Mouse (Mus musculus): ENCODE results near the gene Marveld2.
A peak's percentile ranks its signal among the peaks of the same experiment; 100 is the strongest.

Gene Marveld2

DNA sequence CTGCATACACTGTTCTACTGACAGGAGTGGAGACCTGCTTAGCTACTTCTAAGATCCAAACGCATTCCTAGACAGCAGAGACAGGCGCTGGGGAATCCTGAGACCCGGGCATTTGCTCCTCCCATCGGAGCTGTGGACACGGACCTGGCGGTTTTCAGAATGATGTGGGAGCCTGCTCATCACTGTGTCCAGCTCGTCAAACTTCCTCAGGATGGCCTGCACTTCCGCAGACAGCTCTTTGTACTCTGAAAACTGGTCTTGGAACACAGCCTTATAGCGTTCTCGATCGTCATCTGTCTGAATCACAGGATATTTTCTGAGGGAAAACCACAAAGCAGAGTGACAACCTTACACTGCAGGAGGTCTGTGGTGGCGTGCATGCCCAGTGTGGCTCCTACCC is 16.5 kb downstream of the Marveld2 start:
- no peak for DNase-seq (ENCODE audit: low spot score in 2 of 2)

DNA sequence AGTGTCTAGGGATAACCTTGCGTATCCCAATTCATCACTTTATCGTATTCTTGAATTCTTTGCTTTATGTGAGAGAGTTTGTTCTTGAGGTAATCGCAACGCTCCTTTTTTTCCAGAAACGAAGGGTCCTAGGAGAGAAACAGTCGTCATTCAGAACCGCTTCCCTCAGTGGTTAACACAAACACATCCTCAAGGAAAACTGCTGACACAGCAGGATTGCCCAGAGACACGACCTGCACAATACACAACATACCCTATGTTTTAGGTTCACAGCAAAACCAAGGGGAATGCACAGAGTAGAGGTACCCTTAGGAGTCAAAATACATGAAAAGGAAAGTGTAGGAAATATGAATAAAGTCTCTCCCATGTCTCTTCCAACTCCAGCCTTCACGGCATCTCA is 19.5 kb downstream of the Marveld2 start:
- DNase-seq (ENCODE audit: low spot score in 2 of 2): no peak

DNA sequence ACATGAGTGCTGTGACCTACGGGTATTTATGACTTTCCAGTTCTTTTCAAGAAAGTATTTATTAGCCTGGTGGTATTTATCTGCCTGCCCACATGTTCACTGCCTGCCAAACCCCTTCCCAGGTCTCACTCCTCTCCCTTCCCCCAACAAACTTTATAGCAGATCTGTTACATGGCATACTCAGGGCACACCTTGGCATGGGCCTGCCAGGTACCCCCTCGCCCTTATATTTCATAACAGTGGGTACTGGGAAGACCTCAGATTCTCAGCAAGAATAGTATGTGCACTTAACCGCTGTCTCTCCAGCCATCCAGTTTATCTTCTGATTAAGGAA is 21.3 kb downstream of the Marveld2 start:
- no peak for DNase-seq (ENCODE audit: low spot score in 2 of 2)

DNA sequence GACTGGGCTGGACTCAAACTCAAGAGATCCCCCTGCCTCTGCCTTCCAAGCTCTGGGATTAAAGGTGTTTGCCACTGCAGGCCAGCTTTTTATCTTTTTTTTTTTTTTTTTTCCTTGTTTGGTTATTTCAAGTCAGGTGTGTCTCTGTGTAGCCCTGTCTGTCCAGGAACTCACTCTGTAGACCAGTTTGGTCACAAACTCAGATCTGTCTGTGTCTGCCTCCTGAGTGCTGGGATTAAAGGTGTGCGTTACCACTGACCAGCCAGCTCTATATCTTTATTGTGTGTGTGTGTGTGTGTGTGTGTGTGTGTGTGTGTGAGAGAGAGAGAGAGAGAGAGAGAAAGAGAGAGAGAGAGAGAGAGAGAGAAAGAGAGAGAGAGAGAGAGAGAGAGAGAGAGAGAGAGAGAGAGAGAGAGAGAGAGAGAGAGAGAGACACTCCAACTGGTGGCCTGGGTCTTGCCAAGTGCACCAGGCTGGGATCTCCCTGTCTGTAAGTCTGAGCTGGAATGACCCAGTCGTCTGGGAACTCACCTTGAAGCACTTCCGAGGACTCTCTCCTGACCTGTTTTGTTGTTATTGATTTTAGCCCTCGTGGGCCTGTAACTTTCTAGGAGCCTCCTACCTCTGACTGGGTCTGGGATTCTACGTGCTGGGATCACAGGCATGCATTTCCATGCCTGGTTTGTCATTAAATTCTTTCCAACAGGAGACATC is 21.8 kb downstream of the Marveld2 start:
- no peak for DNase-seq (ENCODE audit: low spot score in 2 of 2)

DNA sequence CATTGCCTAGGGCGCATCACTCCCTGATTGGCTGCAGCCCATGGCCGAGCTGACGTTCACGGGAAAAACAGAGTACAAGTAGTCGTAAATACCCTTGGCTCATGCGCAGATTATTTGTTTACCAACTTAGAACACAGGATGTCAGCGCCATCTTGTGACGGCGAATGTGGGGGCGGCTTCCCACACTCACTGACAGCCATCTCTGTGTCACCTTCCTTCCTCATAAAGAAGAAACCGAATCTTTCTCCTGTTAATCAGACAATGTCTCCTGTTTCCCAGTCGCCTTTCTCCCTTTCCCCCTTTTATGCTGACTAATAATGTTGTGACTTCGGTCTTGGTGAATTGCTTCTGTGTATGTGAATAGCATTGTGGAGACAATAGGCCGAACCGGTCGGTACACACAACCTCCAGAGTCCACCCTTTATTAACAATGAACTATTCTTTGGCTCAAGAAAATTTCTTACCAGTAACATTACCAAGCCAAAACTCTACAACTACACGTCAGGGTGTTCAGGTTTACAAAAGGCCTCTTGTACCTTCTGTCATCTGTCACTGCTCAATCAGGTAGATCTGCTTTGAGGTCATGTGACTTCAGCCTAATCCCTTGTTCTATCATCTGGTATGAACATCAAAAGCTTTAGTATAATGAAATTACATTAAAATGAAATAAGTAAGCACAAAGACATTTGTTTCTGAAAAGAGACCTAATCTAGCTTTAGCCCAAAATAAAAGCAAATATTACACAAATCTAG is 22.6 kb downstream of the Marveld2 start:
- peak; percentile 17 to 54 for DNase-seq (ENCODE audit: low spot score in 2 of 2)

DNA sequence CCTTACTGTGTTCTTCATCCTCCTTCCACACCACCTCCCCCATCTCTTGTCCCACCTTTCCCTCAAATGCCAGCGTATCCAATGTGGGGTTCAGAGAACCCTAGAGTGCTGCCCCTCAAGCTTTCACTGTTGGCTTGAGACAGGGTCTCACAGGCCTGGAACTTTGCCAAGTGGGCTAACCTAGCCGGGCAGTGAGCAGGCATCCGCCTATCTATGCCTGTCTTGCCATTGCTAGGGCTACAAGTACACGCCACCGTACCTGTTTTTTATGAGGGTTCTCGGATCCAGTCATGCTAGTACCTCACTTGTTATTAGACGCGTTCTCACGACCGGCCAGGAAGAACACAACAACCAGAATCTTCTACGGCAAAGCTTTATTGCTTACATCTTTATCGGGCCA is 28.1 kb downstream of the Marveld2 start:
- DNase-seq (ENCODE audit: low spot score in 2 of 2): no peak

DNA sequence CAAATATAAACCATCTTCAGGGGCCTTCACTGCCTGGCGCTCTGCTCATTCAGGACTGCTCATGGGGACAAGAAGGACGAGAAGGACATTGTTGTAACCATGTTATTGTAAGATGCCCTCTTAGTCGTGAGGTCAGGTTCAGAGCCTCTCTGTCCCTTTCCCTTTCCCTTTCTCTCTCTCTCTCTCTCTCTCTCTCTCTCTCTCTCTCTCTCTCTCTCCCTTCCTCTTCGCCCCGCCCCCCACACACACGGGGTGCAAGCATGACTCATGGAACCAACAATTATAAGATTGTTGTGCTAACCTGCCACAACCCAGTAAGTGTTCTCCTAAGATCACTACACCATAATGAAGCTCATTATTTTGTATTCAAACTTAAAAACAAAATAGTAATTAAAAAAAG is 34.6 kb downstream of the Marveld2 start:
- DNase-seq (ENCODE audit: low spot score in 2 of 2): no peak

DNA sequence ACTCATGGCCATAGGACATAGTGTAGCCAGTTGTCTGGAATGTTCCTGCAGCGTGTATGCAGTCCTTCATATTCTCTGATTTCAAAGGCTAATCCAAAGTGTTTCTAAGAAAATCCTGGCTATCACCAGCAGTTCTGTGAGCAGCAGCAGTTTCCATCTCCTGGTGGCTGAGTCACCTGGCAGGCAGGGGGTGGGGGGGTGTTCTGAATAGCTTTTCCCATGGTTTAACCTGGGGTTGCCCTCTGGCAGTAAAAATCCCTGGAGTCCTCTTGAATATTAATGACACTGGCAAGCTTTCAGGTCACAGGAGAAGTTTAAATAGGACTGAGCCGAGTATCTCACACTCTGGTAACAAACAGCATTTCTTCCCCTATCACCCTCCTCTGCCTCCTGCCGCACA is 35.1 kb downstream of the Marveld2 start:
- peak in 1 of 2 experiments; percentile 8 for DNase-seq (ENCODE audit: low spot score in 2 of 2)

DNA sequence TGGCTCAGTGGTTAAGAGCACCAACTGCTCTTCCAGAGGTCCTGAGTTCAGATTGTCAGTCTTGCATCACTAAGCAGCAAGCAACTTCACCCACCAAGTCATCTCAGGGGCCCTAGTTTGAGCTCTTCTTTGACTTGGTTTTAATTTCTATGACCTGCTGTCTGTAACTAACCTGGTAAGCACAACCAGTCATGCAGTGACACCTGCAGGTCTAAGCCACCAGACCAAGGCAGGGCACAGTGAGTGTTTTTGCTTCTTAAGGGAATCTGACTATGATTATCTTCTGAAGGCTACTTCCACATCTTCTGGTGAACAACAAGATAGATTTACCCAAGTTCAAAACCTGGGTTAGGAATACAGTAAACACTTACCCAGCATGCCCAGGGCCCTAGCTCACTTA is 36.8 kb downstream of the Marveld2 start:
- DNase-seq (ENCODE audit: low spot score in 2 of 2): no peak

DNA sequence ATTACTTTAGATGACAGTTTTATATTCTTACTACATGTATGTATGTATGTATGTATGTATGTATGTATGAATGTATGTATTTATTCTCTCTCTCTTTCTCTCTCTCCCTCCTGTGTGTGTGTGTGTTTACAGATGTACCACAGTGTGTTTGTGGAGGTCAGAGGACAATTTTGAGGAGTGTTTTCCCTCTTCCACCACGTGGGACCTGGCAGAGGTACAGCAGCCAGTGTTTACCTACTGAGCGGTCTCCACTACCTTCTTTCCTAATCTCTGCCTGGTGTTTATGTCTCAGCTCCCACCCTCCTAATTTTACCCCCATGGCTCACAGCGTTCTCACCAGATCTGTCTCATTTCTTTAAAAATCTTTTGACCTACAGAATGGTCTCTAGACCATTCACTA is 37.6 kb downstream of the Marveld2 start:
- no peak for DNase-seq (ENCODE audit: low spot score in 2 of 2)

DNA sequence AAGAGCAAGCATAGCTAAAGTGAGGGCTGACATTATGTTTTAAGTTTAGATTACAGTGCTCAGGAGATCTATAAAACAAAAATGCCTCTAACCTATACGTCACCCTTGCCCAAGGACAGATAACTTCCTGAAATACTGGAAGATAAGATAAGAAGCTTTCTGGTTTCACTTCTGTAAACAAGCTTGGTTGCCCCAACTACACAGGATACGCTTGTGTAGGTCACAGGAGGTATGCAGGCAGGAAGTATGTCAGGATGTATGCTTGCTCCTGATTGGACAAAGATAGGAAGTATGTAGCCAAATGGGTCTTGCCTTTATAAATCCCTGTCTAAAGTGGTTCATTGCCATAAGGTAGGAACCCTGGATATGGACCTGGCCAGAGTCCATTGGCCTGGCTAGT is 40.8 kb downstream of the Marveld2 start:
- no peak for DNase-seq (ENCODE audit: low spot score in 2 of 2)

DNA sequence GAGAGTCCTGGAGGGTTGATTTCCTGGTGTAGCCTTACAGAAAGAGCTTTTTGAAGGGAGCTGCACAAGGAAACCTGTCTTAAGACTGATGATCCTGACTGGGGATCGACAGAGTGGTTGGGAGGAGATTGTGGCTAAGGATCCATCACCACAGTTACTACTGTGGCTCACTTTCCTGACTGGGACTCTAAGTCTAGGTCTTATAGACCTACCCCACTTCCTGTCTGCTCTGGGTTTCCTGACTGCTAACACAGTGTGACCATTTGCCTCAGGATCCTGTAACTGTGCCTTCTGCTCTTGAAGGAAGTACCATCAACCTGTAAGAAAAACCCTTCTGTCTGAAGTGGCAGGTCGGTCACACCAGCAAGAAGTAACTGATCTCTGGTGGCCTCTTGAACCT is 46.1 kb downstream of the Marveld2 start:
- no peak for DNase-seq (ENCODE audit: low spot score in 2 of 2)

DNA sequence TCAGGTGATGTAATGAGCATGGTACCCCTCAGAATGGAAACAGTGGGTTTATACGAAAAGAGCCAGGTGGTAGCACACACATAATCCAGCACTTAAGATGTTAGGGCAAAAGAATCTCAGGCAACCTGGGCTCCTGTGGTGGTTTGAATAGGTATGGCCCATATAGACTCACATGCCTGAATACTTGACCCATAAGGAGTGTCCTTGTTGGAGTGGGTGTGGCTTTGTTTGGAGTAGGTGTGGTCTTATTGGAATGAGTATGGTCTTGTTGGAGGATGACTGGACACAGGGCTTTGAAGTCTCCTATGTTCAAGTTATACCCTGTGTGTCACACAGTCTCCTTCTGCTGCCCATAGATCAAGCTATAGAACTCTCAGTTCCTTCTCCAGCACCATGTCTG is 48.4 kb downstream of the Marveld2 start:
- no peak for DNase-seq (ENCODE audit: low spot score in 2 of 2)

DNA sequence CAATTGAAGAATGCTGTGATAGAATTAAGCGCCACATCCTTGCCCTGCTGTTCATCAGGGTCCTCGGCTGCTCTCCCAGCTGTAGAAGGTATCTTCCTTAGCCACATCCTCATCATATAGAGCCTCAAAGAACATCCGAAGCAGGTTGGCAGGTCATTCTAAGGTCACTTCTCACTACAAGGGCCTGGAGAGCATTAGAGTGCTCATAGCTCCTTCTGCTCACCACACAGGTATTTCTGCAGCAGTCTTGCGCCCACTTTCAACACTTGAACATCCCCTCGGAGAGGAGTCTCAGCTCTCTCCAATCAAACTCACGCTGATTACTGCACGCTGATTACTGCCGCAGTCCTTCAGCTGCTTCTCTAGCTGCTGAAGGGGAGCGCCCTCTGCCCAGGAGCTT is 57.3 kb downstream of the Marveld2 start:
- DNase-seq (ENCODE audit: low spot score in 2 of 2): no peak

DNA sequence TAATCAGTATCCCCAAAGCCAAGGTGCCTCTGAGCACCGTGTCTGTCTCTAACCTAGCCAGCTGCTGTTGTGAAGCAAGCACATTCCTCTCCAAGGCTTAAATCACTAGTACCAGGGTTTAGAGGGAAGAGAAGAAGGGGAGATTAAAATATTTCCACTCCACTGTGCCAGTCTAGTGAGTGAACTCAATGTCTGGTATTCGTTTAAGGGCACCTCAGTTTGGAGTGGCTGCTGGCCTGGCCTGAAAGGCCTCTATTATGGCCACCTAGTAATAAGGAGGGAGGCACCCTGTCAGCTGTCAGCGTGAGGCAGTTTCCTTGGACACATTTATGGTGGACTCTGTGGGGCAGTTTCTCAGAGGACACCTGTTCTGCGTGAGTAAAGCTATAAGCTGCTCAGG is 59.8 kb downstream of the Marveld2 start:
- no peak for DNase-seq (ENCODE audit: low spot score in 2 of 2)

DNA sequence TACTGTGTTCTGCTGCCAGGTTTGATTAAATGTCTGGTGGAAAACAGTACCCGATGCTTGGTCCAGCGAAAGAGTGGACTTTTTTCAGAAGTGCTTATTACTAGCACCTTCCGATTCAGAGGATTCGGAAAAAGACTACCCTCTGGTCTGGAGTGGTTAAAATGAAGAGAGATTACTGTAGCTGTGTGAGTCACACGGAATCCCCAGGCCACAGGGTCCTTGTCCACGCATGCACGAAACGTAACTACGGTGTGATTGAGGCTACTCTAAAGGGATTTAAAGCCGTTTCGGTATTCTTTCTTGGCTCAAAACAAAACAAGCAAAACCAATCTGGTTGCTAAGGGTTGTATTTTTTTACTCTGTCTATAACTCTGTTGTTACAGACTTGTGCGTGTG is 63.7 kb downstream of the Marveld2 start:
- no peak for DNase-seq (ENCODE audit: low spot score in 2 of 2)

DNA sequence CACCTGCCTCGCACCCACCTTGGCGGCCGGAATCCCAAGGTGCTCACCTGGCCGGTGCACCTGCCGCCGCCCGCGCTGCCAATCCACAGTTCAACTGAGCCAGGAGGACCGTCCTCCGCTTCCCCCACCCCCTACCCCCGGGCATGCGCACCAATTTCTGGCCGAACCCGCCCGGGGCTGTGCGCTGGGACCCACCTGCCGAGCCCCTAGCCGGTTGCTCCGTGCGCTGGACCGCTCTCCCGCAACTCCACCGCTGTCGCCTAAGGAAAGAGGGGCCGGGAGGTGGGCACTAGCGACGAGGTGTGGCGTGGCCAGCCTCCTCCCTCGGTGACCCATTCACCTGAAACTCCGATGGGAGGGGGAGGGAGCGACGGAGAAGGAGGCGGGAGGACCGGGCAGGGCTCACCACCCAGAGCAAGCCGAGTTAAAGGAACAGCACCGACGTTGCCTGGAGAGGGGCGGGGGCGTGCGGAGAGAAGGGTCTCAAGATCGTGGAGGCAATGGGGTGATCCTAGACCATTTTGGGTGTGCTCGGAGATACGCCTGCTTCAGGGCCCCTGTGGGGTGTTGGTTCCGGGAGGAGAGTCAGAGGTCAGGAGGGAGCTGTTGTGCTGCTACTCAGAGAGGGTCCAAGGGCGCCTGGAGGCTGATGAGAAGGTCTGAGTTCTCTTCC is 64.3 kb downstream of the Marveld2 start, which contains the start of gene Ocln:
Gene Ocln, minus strand, starts transcription at position 350 of the 673 bp plus-strand sequence.
- peak in 1 of 2 experiments; percentile 3 for DNase-seq (ENCODE audit: low spot score in 2 of 2)

DNA sequence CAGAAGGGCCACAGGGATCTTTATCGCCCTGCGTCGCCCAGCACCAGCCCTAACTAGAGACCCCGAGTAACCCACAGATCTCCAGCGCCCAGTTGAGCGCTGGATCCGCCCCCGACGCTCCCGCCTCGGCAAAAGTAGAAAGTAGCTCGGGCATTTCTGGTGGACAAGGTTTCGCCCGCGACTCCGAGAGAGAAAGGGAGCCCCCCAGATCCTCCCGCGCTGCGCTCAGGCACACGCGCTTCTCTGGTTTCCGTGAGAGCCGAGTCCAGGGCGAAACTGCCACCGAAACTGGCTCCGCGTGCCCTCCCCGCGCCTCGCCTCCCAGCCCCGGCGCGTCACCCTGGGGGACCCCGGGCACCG is 64.8 kb downstream of the Marveld2 start:
- no peak for DNase-seq (ENCODE audit: low spot score in 2 of 2)

DNA sequence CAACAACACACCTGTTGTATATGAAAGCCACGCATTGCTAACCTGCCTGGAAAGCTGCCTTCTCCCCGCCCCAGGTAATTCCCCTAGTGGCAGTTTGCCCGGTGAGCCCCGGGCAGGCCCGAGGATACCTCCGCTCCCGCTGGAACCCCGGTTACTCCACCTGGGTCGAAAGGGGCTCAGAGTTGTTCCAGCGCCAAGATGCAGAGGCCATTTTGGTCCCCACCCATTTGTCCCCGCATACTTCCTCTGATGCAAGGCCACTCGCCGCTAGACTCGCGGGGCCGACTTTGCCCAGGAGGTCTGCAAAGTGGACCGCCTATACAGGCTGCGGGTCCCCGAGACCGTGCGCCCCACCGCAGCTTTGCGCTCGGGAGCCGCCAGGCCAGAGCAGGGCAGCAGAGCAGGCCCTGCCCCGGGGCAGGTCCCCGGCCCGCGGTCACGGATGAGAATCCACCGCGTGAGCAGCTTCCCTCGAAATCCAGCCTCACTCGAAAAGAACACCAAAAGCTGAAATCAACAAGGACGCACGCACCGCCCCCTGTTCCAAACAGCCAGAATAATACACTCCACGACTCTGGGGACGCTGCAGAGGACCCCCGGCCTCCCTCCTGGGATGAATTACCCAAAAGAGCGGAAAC is 65.3 kb downstream of the Marveld2 start:
- DNase-seq (ENCODE audit: low spot score in 2 of 2): no peak

DNA sequence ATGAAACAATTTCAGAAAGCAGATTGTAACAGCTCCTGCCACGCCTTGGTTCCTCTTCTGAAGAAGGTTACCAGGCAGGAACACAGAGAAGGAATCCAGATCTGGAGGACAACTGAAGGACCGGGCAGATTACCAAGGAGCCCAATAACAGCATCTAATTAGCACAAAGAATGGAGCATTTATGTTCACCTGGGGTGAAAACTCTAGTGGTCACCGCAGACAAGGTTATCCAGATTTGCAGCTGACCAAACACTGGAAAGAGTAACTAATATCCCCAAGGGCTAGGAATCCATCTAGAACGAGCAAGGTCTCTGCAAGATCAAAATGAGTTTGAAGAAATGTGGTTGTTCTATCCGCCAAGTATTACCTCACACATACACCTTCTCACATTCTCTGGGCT is 69.5 kb downstream of the Marveld2 start:
- DNase-seq (ENCODE audit: low spot score in 2 of 2): no peak

Data from heart, adult 9 months (tissue).